8 mouse cellular contexts compared by ENCODE assay signal in genomic region chr9:108807674-108808073, GRCm38 (mm10). TPM values are rescaled to one million over a fixed set of nuclear protein-coding genes. Genes with fewer than 3 reads are reported as not detected.
A peak's percentile ranks its signal among the peaks of the same experiment; 100 is the strongest.
DNase-seq lines count a peak whose midpoint lies in the region; ATAC-seq and TF ChIP-seq lines count a peak whose summit lies in the region.

No protein-coding gene starts in this region.

- no peaks in the 10 kb centered on the region for H3K9me3 ChIP-seq in lung, embryonic 14.5 days (ENCODE audit: low read depth, low read length)
- no peaks in the 10 kb centered on the region for H3K9me3 ChIP-seq in limb, embryonic 14.5 days (ENCODE audit: control insufficient read depth, low read length)

- H3K4me2 ChIP-seq in lung, embryonic 14.5 days, result peak overlapping the region; percentile 91; the same call in 1 of the 2 replicates
- no peak overlapping the region; the same call in 1 of the 2 replicates for H3K4me2 ChIP-seq in limb, embryonic 14.5 days (replicated peaks; ENCODE audit: low read depth, low read length, severe bottlenecking)

- WGBS in lung, embryonic 14.5 days, result 70% methylated on average over 5 of the region's 5 CpGs
- 72% methylated on average over 5 of the region's 5 CpGs for WGBS in limb, embryonic 14.5 days
- WGBS in small intestine, adult 2 months, result 40% methylated on average over 5 of the region's 5 CpGs

- ATAC-seq in lung, embryonic 14.5 days (ENCODE audit: insufficient read depth), result peak; percentile 42; the same call in 1 of the 2 replicates
- peak; percentile 67 for ATAC-seq in erythroid progenitor cell, adult 5-6 weeks (replicated peaks; ENCODE audit: low FRiP score, poor library complexity, severe bottlenecking)
- peak; percentile 31 for ATAC-seq in limb, embryonic 14.5 days (ENCODE audit: low FRiP score, low read depth)

- H3K4me3 ChIP-seq in lung, embryonic 14.5 days (ENCODE audit: low read depth, low read length), result no peak overlapping the region
- no peak overlapping the region for H3K4me3 ChIP-seq in limb, embryonic 14.5 days (replicated peaks; ENCODE audit: low read length)
- H3K4me3 ChIP-seq in small intestine, adult 2 months (ENCODE audit: low read depth, low read length), result no peak overlapping the region

- no peaks in the 10 kb centered on the region for H3K27me3 ChIP-seq in lung, embryonic 14.5 days (ENCODE audit: insufficient read depth, low read length)
- no peaks in the 10 kb centered on the region for H3K27me3 ChIP-seq in limb, embryonic 14.5 days (ENCODE audit: control insufficient read depth, insufficient read depth, low read length)
- H3K27me3 ChIP-seq in small intestine, adult 2 months (ENCODE audit: control insufficient read depth, insufficient read depth, low read length), result no peaks in the 10 kb centered on the region

- peaks cover 69% of the 10 kb centered on the region for H3K36me3 ChIP-seq in lung, embryonic 14.5 days (ENCODE audit: insufficient read depth)
- H3K36me3 ChIP-seq in limb, embryonic 14.5 days (ENCODE audit: control insufficient read depth, insufficient read depth, low read length), result peaks cover 70% of the 10 kb centered on the region
- H3K36me3 ChIP-seq in small intestine, adult 2 months (ENCODE audit: control insufficient read depth, insufficient read depth, low read length), result peaks cover 36% of the 10 kb centered on the region

- no peak for TF ChIP-seq CTCF in lung, embryonic 14.5 days (IDR thresholded peaks at IDR 0.05; ENCODE audit: low read depth)
- TF ChIP-seq CTCF in small intestine, adult 2 months (IDR thresholded peaks at IDR 0.05; ENCODE audit: extremely low read depth, insufficient read length, insufficient replicate concordance, low read depth, low read length), result no peak

- no peak overlapping the region for H3K27ac ChIP-seq in lung, embryonic 14.5 days (ENCODE audit: low read depth)
- H3K27ac ChIP-seq in limb, embryonic 14.5 days (replicated peaks; ENCODE audit: low read depth, low read length), result no peak overlapping the region
- H3K27ac ChIP-seq in small intestine, adult 2 months (ENCODE audit: insufficient read depth, low read depth, low read length), result no peak overlapping the region

- no peak overlapping the region for H3K9ac ChIP-seq in lung, embryonic 14.5 days
- no peak overlapping the region for H3K9ac ChIP-seq in limb, embryonic 14.5 days (ENCODE audit: low read depth, low read length, severe bottlenecking)

- no peak for TF ChIP-seq POLR2A in limb, embryonic 14.5 days (IDR thresholded peaks at IDR 0.05; ENCODE audit: borderline replicate concordance, extremely low read depth, insufficient read depth, insufficient read length)
- TF ChIP-seq POLR2A in small intestine, adult 2 months (IDR thresholded peaks at IDR 0.05; ENCODE audit: low read depth, low read length), result 0 out of 2 replicates have a peak, but pooled peaks have one; percentile 0

- H3K4me1 ChIP-seq in lung, embryonic 14.5 days (ENCODE audit: insufficient read depth), result peaks cover 6% of the 10 kb centered on the region; the same call in 1 of the 2 replicates
- no peaks in the 10 kb centered on the region; the same call in 1 of the 2 replicates for H3K4me1 ChIP-seq in limb, embryonic 14.5 days (ENCODE audit: control insufficient read depth, insufficient read depth, low read length)
- peaks cover 7% of the 10 kb centered on the region; the same call in 1 of the 2 replicates for H3K4me1 ChIP-seq in small intestine, adult 2 months (ENCODE audit: control insufficient read depth, insufficient read depth, insufficient read length, low read length)

- no peak for DNase-seq in lung, embryonic 14.5 days
- no peak for DNase-seq in lung, adult 18-20 months
- DNase-seq in limb, embryonic 14.5 days (ENCODE audit: low spot score), result no peak
- no peak for DNase-seq in gastrocnemius, postnatal 10 days
- DNase-seq in urinary bladder, postnatal 4 days (ENCODE audit: low spot score in 2 of 2), result no peak
- no peak for DNase-seq in layer of hippocampus, postnatal 25 days (ENCODE audit: extremely low spot score in 1 of 2, low spot score in 1 of 2)

RNA-seq across cellular contexts. Expression of gene Nckipsd, which starts 0.5 kb away (rescaled TPM):
- 11.3 and 14.4 TPM in 2 replicates for polyA plus RNA-seq in lung, embryonic 14.5 days (2014; fragmentation: Nextera tagmentation; extraction: Ambion mirVana)
- total RNA-seq in erythroid progenitor cell, adult 5-6 weeks (2015; ENCODE audit: low replicate concordance), result 2.9 and 6.1 TPM in 2 replicates
- total RNA-seq in erythroid progenitor cell, adult 5-6 weeks (2017; ENCODE audit: low replicate concordance), result 9.8 and 20.6 TPM in 2 replicates
- polyA plus RNA-seq in limb, embryonic 14.5 days (2012; rRNA removed), result 24.0 and 30.1 TPM in 2 replicates
- polyA plus RNA-seq in limb, embryonic 14.5 days (2014; fragmentation: Nextera tagmentation; extraction: Ambion mirVana), result 14.0 and 17.2 TPM in 2 replicates
- polyA plus RNA-seq in small intestine, adult 2 months (2012; rRNA removed), result 13.5 and 18.1 TPM in 2 replicates
- 1 to 10 TPM; 5.3 to 6.3 TPM for total RNA-seq in gastrocnemius, postnatal 10 days (2021)
- 10 to 100 TPM; 64.9 to 68.1 TPM for total RNA-seq in layer of hippocampus, postnatal 25 days (2021)

RNA-seq across cellular contexts. Expression of gene Celsr3, which starts 18.4 kb away (rescaled TPM):
- 0.14 and 0.17 TPM in 2 replicates for polyA plus RNA-seq in lung, embryonic 14.5 days (2014; fragmentation: Nextera tagmentation; extraction: Ambion mirVana)
- total RNA-seq in erythroid progenitor cell, adult 5-6 weeks (2015; ENCODE audit: low replicate concordance), result 2.9 and 4.3 TPM in 2 replicates
- 0.51 and 0.61 TPM in 2 replicates for total RNA-seq in erythroid progenitor cell, adult 5-6 weeks (2017; ENCODE audit: low replicate concordance)
- polyA plus RNA-seq in limb, embryonic 14.5 days (2012; rRNA removed), result 0.36 and 0.37 TPM in 2 replicates
- polyA plus RNA-seq in limb, embryonic 14.5 days (2014; fragmentation: Nextera tagmentation; extraction: Ambion mirVana), result 0.07 and 0.12 TPM in 2 replicates
- polyA plus RNA-seq in small intestine, adult 2 months (2012; rRNA removed), result 1.5 and 1.7 TPM in 2 replicates
- total RNA-seq in gastrocnemius, postnatal 10 days (2021), result under 1 TPM; 0.14 to 0.54 TPM
- total RNA-seq in layer of hippocampus, postnatal 25 days (2021), result 10 to 100 TPM; 42.5 to 66.0 TPM

RNA-seq across cellular contexts. Expression of gene Ip6k2, which starts 24.1 kb away (rescaled TPM):
- polyA plus RNA-seq in lung, embryonic 14.5 days (2014; fragmentation: Nextera tagmentation; extraction: Ambion mirVana), result 88.1 and 90.4 TPM in 2 replicates
- 16.2 and 32.7 TPM in 2 replicates for total RNA-seq in erythroid progenitor cell, adult 5-6 weeks (2015; ENCODE audit: low replicate concordance)
- 32.5 and 80.9 TPM in 2 replicates for total RNA-seq in erythroid progenitor cell, adult 5-6 weeks (2017; ENCODE audit: low replicate concordance)
- polyA plus RNA-seq in limb, embryonic 14.5 days (2012; rRNA removed), result 265 and 285 TPM in 2 replicates
- polyA plus RNA-seq in limb, embryonic 14.5 days (2014; fragmentation: Nextera tagmentation; extraction: Ambion mirVana), result 119 and 126 TPM in 2 replicates
- polyA plus RNA-seq in small intestine, adult 2 months (2012; rRNA removed), result 45.0 and 53.8 TPM in 2 replicates
- total RNA-seq in gastrocnemius, postnatal 10 days (2021), result 10 to 100 TPM; 30.6 to 39.6 TPM
- total RNA-seq in layer of hippocampus, postnatal 25 days (2021), result 100 to 1,000 TPM; 203 to 244 TPM

RNA-seq across cellular contexts. Expression of gene Slc26a6, which starts 45.4 kb away (rescaled TPM):
- 10.7 and 12.0 TPM in 2 replicates for polyA plus RNA-seq in lung, embryonic 14.5 days (2014; fragmentation: Nextera tagmentation; extraction: Ambion mirVana)
- not detected in 2 replicates for total RNA-seq in erythroid progenitor cell, adult 5-6 weeks (2015; ENCODE audit: low replicate concordance)
- total RNA-seq in erythroid progenitor cell, adult 5-6 weeks (2017; ENCODE audit: low replicate concordance), result not detected in 2 replicates
- 28.8 and 35.8 TPM in 2 replicates for polyA plus RNA-seq in limb, embryonic 14.5 days (2012; rRNA removed)
- polyA plus RNA-seq in limb, embryonic 14.5 days (2014; fragmentation: Nextera tagmentation; extraction: Ambion mirVana), result 14.5 and 21.5 TPM in 2 replicates
- polyA plus RNA-seq in small intestine, adult 2 months (2012; rRNA removed), result 734 and 815 TPM in 2 replicates
- 10 to 100 TPM; 10.8 to 12.9 TPM for total RNA-seq in gastrocnemius, postnatal 10 days (2021)
- total RNA-seq in layer of hippocampus, postnatal 25 days (2021), result 10 to 100 TPM; 21.4 to 21.5 TPM

Comparison
In these comparisons a context has a peak if more than half of its experiments do, and no peak if none do; other contexts are left out.
1. RNA of gene Celsr3, which starts 18.4 kb away (total RNA-seq): 42.5 to 66.0 TPM in layer of hippocampus, postnatal 25 days; 0.51 to 4.3 TPM in erythroid progenitor cell, adult 5-6 weeks and 0.14 to 0.54 TPM in gastrocnemius, postnatal 10 days; every median in the first group is over 4 times any median in the second.
2. Peak in every context shown above with its lines, with median percentiles within 50 percentile points of each other: ATAC-seq.